Mouse (Mus musculus): ENCODE results near the gene Swap70.

DNA sequence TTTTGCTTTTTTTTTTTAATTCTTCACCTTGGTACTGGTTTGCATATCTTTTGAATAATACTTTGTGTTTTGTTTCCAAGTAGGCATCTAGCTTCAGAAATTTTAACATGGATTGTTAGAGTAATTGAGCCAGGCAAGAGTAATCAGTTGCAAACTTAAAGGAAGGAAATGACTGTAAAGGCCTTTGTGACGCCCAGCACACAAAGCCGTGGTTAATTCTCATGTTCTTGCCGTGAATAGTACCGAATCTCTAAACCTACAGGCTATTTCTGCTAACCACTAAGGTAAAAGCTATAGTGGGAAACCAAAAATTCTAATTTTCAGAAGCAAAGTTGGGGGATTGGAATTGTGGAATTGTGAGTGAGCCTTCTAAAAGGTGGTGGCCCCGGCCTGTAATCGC, 8.5 kb downstream of the Swap70 start:
- TF ChIP-seq MXI1 (IDR thresholded peaks at IDR 0.05; ENCODE audit: low read depth, low read length) (no peak), CTCF (IDR thresholded peaks at IDR 0.05 in 2 of 3, conservative IDR thresholded peaks at IDR 0.05 in 1 of 3; ENCODE audit: control insufficient read depth in 1 of 3, insufficient read depth in 1 of 3, low read depth in 2 of 3, low read length in 3 of 3, poor library complexity in 1 of 3, severe bottlenecking in 1 of 3) (no peak), USF2 (IDR thresholded peaks at IDR 0.05; ENCODE audit: borderline replicate concordance in 1 of 2, insufficient read depth in 1 of 2, low read depth in 1 of 2, low read length in 2 of 2) (no peak), GATA1 (IDR thresholded peaks at IDR 0.05; ENCODE audit: low read depth, low read length) (no peak), TCF12 (IDR thresholded peaks at IDR 0.05; ENCODE audit: low read depth, low read length) (no peak), SIN3A (IDR thresholded peaks at IDR 0.05; ENCODE audit: low read length) (no peak), EP300 (IDR thresholded peaks at IDR 0.05; ENCODE audit: low read depth in 1 of 2, low read length in 2 of 2) (no peak), CHD2 (IDR thresholded peaks at IDR 0.05; ENCODE audit: low read length) (no peak), ETS1 (IDR thresholded peaks at IDR 0.05; ENCODE audit: low read depth, low read length) (no peak), MAX (IDR thresholded peaks at IDR 0.05; ENCODE audit: low read length) (no peak), POLR2A (IDR thresholded peaks at IDR 0.05; ENCODE audit: control insufficient read depth in 1 of 2, insufficient read depth in 1 of 2, low read depth in 1 of 2, low read length in 2 of 2, poor library complexity in 1 of 2) (no peak), NELFE (IDR thresholded peaks at IDR 0.05; ENCODE audit: low read depth, low read length) (no peak)
